Mouse (Mus musculus) monocyte, adult 5-6 weeks (primary cell): Measurements from ENCODE around the gene E030018B13Rik. TPM values are rescaled to one million over a fixed set of nuclear protein-coding genes. Genes with fewer than 3 reads are reported as not detected.

ENCODE experiments used
- ATAC-seq: fragments of 153-309, 156-312 bp; replicated peaks from 2 replicates; pipeline ENCODE4 v1.8.0; 2017; ENCODE audit warnings: mild to moderate bottlenecking; ENCODE audit not compliant: low TSS enrichment, insufficient number of reproducible peaks, severe bottlenecking, poor library complexity, low FRiP score
- total RNA-seq: library from RNA; stranded (forward); fragments of 200-1000, 200-491, 200-594 nt; gene quantifications from 3 replicates; pipeline ENCODE4 v1.2.3, GENCODE M21; 2017

E030018B13Rik gene
- total RNA-seq, 1 experiment from 2014 or later, result not detected

DNA sequence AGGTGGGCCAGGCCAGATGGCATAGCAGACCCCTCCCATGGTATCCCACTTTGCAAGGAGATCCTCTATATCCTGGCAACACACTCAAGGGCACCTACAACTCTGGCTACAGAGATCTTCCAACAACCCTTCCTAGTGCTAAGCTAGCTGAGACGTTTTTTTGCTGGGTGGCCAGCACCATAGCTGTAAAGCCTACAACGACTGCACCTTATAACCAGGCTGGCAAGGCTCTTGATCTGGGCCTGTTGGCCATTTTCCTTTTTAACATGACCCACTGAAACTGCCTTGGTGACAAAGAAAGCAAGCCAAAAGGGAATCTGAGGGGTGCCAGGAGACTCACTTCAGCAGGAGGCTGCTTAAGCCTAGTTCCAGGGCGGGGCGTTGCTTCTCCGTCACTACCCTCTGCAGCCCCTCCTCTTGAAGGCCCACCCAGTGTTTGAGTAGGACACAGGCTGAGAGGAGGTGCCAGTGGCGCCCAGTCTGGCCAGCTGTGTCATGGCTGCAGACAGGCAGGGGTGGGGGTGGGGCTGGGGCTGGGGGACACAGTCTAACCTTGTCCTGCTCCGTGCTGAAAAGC is 4.3 kb upstream of the E030018B13Rik start:
- 0 out of 2 replicates have a peak, but pooled peaks have one; percentile 29 for ATAC-seq

DNA sequence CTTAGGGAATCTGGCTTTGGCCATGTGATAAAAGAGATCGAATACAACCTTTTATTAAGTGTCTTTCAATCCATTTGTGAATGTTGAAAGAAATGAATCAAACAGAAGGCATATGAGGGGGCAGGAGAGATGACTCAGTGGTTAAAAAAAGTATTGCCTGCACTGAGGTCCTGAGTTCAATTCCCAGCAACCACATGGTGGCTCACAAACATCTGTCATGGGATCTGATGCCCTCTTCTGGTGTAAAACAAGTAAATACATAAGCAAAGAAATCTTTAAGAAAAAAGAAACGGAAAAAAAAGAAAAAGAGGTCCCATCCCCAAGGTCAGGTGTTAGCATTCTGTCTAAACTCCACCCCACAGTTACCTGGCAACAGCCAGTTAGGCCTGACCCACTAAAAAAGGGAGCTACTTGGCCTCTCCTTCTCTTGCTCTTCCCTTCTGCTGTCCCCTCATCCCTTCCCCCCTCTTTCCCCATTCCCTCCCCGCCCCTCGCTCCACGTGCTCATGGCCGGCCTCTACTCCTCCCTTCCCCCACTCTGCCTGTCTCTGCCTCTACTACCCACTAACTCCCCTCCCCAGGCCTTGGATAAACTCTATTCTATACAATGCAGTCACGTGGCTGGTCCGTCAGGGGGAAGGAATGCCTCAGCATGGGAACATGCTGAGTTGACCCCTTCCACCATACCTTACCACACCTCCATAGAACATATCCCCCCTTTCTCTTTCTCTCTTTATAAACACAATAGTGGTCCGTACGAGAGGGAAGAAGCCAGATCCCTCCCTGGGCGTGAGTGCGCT is 3.5 kb upstream of the E030018B13Rik start:
- ATAC-seq, result no peak

DNA sequence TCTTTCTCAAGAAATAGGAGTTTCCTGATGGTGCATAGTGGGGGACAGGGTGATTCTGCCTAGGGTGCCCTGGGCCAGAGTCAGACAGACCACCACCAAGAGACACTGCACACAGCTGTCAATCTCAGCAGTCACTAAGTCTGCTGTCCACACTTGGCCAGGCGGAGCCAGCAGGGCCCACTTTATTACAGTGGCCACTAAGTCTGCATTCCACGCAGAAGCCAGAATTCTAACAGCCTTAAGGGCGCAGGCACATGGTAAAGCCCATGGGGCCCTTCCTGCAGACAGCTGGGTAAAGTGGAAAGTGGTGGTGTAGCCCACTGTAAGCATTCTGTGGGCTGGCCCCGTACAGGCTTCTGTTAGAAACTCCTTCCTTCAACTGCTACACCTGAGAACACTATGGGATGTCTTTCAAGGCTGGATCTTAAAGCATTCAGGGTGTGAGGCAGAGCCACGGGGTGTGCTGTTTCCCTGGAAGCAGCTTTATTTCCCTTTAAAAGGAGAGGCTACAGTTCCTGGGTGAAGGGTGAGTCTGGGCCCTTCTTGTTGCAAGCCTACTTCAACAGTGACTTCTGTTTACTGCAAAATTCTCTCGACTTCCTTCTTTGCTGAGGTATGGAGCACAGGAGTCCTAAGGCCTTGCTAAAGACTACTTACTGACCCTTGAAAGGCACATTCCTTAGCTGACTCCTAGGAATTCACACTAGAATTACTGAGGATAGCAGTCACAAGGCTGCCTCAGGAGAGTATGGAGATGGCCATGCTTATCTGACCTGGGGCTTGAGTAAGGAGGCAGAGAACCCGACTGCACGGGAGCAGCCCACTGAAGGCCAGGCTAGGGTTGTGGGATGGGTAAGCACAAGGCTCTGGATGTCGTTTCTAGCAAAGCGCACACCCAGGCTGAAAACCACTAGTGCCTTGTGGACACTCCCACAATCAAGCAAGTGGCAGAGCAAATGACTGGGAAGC is 2.6 kb upstream of the E030018B13Rik start:
- ATAC-seq, result peak; percentile 11; the same call in 1 of the 2 replicates

DNA sequence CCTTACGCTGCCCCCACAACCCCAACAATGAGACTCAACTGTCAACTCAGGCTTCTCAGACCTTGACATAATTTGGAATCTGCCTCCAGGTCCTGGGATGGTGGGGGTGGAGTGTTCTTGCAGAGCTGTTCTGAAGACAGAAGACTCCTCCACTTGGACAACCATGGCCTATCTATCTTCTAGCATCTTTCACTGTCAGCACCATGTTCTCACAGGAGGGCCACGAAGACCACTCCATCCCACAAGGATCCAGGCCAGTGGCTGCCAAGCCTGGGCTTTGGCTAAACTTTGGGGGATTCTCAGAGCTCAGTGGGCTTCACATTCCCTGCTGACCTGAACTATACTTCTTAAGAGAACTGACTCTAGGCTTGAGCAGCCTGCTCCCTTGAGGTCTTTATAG is 1.8 kb upstream of the E030018B13Rik start:
- no peak for ATAC-seq

DNA sequence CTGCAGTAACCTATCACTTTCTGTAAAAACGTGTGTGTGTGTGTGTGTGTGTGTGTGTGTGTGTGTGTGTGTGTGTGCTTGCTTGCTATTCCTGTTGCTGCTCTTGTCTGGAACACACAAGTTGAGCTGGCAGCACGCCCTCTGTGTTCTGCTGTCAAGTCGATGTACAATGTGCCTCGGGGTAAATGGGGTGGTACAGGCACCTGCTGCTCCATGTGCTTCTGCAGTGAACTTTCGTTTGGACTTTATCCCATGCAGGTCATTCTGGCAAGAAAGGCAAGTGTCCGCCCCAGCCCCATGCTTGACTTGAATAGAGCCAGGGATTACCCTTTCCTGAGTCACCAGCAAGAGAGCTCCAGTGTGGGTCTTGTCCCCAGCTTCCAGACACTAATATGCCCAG is 1.0 kb downstream of the E030018B13Rik start:
- ATAC-seq, result no peak

DNA sequence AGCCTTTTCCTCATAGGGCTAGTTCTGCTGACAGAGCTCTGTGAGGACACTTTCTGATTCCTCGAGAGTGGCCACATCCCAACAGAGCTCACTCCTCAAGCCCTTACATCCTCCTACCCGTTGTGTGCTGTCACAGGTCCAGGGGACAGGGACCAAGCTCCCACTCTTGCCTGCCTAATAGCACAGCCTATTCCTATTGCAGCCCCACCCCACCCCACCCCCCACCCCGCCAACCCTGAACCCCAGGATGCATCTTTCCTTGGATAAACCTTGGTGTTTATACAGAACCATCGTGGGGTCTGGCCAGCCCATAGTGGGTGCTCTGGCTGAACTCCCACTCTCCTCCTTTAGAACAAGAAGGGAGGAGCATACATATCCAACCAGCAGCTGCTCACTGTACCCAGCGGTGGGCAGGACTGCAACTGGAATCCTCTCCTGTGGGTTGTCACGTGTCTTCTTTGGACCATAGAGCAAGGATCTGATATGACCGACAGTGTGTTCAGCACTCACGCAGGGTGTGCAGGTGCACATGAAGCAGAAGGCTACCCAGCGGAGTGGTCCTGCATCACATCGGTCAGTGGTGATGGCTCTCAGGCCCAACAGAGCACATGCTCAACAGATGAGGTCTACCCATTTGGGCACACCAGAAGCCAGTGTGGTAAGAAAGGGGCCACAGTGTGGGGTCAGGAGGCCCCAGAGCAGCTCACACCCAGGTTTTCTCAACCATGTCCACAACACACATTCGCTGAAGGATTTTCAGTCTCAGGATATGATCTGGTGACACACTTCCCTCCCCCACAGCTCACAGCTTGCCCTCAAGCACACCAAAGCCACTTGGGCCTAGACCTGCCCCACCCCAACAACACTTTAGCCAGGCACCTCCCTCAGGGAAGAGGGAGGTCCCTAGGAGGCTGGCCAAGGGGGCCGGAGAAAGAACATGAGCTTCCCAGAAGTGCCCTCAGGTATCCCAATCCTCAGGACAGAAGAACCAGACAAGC is 2.4 kb downstream of the E030018B13Rik start:
- peak; percentile 66 for ATAC-seq

DNA sequence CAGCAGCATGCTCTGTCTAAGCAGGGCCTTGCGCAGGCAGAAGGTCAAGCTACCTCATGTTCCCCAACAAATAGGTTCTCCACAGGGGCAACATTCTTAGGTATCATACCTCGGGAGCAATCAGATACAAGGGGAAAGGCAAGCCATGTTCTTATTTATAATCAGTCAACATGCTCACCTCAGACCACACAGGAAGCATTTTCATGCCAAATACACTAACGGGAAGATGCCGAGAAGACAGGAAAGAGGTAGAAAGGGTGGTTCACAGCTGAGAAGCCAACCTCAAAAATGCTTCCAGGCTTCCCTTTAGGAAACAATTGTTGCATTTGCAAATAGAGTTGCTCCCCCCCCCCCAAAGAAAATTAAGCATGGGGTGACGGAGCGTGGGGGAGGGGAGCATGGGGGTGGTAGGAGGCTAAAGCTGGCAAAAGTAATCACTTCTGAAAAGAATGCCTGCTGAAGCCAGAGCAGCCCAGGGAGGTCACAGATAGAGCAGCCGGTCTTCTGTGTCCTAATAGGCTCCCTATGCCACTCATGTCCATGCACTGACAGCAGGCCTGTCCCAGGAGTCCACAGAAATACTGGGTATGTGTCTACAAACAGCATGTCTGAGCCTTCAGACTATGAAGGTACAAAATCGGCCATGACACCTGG is 5.4 kb downstream of the E030018B13Rik start:
- ATAC-seq, result no peak

DNA sequence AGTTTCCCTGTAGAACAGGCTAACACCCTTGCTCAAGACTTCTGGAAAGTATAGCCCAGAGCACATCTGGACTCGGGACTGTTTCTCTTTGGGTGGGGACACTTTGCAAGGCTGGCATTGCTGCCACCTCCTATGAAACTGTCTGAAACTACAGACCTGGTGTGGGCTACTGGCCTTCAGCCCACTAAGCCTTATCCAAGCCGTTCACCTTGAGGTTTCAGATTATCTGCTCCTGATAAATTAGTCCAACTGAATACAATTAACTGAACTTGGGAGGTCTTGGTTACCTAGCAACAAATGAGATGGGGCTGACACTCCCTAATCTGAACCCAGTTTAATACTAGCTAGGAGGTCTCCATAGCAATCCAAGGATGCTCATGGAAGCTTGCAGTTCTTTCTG is 5.9 kb downstream of the E030018B13Rik start:
- ATAC-seq, result no peak

DNA sequence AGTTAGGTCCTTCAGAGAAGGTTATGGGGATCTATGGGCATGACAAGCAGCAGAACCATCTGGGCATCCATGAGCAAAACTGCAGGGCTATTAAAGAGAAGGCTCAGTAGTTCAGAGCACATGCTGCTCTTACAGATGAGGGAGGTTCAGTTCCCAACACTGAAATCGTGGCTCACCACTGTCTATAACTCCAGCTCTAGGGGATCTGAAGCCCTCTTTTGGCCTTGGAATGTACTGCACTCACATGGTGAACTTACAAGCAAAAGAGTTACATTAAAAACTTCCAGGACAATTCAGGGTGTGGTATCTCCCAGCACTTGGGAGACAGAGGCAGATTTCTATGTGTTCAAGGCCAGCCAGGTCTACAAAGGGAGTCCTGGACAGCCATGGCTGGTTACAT is 6.3 kb downstream of the E030018B13Rik start:
- ATAC-seq, result no peak

DNA sequence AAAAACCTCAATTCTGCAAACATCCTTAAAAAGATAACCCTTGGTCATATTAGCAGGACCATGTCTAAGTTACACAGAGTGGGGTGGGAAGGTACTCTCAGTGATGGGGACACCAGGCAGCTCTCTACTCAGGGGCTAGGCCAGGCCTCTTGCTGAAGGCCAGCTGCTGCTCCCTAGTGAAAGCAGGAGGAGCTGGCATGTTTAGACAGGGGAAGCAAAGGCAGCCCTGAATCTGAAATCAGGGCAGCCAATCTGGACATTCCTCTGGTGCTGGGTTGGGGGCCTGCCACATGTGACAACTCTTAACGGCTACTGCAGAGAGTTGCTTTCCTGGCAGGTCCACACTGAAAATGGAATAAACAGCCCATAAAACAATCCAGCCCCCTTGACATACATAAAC is 7.5 kb downstream of the E030018B13Rik start:
- ATAC-seq, result no peak

DNA sequence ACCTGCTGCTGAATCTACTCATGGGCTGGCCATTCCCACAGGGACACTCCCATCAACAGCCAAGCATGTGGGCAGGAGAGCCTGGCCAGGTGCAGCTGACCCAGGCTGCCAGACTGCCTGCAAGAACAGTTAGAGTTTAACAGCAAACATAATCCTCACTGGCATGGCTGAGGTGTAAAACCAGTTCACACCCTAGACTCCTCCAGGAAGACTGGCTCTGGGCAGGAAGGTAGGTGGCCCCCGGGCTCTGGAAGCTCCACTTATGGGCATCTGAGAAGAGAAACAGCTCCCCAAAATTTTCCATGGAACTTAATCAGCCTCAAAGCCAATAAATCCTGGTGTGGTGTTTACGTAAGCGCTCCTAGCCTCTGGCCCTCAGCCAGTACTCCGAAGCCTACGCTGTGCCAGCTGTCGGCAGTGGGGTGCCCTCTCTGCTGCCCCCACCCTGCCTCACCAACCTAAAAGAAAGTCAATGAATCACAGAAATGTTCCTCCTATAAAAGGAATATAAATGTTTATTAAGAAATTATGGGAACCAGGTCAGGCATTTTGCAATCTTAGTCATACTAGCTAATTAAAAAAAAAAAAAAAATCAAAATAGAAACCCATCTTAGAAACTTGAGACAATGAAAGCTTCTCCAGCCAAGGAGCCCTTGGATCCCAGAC is 8.2 kb downstream of the E030018B13Rik start:
- ATAC-seq, result no peak

DNA sequence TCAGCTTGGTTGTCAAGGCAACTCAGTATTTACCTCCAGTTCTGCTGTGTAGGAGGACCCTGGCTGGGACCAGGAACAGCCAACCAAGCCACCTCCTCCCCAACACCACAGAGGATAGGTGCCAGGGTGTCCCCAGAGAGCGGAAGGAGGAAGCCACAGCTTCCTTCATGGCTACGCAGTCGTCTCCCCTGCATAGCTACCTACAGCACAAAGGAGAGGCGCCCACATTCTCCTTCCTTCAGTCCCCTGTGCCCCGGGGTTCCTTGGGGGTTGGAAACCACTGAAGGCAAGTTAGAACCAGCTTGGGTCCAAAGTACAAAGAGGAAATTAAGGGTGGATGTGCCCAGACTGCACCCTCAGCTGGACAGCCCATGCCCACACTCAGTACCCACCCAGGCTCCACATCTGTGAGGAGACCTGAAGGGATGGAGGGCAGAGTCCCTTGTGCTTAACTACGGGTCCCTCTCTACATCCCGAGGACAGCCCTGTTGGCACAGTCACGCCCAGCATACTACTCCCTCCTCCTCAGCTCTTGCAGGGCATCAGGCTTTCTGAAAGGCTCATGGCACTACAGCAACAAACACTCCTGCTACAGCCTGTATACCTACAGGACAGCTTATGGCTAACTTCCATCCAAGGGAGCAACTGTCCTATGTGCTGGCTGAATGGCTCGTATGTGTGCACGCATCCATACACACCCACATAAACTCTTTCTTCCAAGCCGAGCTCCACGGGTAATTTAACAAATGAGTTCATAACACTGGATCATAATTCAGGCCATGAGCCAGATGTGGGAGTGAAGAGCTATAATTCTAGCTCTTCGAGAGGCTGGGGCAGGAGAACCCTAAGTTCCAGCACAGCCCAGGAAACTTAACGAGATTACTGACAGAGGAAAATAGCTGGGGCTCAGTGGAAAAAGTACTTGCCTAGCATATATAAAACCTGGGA is 9.0 kb downstream of the E030018B13Rik start:
- ATAC-seq, result peak; percentile 73

DNA sequence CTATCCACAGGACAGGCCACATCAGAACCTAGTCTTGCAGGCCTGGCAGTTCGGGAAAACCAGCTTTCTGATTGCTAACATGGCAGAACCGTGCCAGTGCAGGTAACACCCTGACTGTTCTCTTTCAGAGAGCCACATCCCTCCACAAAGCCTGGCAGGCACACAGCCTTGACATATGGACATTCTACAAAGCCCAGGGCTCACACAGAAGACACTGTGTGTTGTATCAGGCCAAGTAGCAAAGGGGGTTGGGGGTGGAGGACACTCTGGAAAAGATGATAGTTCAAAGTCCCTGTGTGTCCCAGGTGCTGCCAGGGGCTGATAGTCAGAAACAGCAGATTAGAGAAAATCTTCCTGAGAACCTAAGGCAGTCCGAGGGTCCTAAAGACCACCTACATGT is 9.8 kb downstream of the E030018B13Rik start:
- no peak for ATAC-seq

DNA sequence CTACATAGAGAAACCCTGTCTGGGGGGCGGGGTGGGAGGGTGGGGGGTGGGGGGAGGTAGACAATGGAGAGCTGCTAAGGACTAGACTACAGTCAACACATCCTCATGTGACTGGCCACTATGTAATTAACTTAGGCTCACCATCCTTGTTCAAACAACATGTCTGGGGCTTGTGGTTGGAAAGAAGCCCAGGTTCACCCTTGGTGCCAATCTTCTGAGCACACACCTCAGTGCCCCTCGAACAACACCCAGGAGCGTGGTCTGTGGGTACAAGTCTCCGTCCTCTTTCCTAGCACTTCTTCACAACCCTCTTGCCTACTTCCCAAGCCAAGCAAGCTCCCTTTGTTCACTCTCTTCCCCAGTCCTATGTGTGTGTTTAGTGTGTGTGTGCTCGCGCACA is 10.5 kb downstream of the E030018B13Rik start:
- no peak for ATAC-seq

DNA sequence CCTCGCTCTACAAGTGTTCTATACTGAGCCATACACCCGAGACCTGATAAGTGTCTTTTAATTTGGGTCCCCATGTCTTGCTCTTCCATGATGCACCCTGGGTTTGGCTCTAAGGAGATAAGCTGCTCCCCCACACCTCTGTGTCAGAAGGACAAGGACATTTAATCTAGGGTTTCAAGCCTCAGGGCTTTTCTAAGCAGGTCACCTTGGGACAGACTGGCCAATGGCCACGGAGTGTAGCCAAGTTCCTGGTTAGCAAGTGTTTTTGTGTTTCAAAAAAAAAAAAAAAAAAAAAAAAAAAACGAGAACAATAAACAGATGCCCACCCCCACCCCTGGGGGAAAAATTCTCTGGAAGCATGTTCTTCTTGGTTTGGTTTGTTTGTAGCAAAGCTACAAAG is 12.4 kb downstream of the E030018B13Rik start:
- ATAC-seq, result no peak

DNA sequence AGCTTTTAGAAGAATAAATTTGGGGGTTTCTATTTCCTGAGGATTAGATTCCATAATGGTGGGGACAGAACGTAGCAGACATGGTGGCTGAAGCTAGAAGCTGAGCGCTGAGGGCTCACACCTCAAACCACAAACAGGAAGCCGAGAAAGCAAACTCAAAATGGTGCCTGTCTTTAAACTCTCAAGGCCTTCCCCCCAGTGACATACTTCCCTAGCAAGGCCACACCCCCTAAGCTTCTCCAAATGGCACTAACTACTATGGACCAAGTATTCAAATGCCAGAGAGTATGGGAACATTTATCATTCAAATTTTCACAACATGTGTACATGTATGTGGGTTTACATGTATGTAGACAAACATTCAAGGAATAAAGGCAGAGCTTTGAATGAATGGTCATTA is 13.5 kb downstream of the E030018B13Rik start:
- peak; percentile 68 for ATAC-seq
